Mouse (Mus musculus) lung, postnatal 0 days (tissue): ENCODE measurements around the gene Jpt2. TPM values are rescaled to one million over a fixed set of nuclear protein-coding genes. Genes with fewer than 3 reads are reported as not detected.
A peak's percentile ranks its signal among the peaks of the same experiment; 100 is the strongest.
"Not testable (repeated sequence)": the region's sequence is repeated elsewhere in the genome, so short reads cannot be mapped to it uniquely, and the experiment has no call there.

ENCODE experiments used
- ATAC-seq: fragments of 200-750 bp; cut with Nextera tagmentation; 2 replicates; pipeline ENCODE4 v1.8.0; 2017; ENCODE audit warnings: moderate library complexity
- DNase-seq: peaks from one replicate; pipeline ENCODE4 v3.0.0-alpha.2; 2016; ENCODE audit warnings: low spot score
- H3K27ac ChIP-seq: fragments of 300-500 bp; sonication (generic); 2 replicates; pipeline ENCODE4 v1.5.1; 2014; ENCODE audit warnings: antibody characterized with exemption, mild to moderate bottlenecking, low read length, mixed read lengths
- H3K27me3 ChIP-seq: fragments of 300-500 bp; sonication (generic); replicated peaks from 2 replicates; pipeline ENCODE4 v1.6.1; 2014; ENCODE audit warnings: low read length, mixed read lengths; ENCODE audit not compliant: insufficient read depth
- H3K36me3 ChIP-seq: fragments of 300-500 bp; sonication (generic); 2 replicates; pipeline ENCODE4 v1.6.1; 2014; ENCODE audit warnings: low read length, mixed read lengths; ENCODE audit not compliant: insufficient read depth
- H3K4me1 ChIP-seq: fragments of 300-500 bp; sonication (generic); 2 replicates; pipeline ENCODE4 v1.6.1; 2014; ENCODE audit warnings: antibody characterized with exemption, low read depth, low read length, mixed read lengths; ENCODE audit not compliant: insufficient read depth
- H3K4me2 ChIP-seq: fragments of 300-500 bp; sonication (generic); replicated peaks from 2 replicates; pipeline ENCODE4 v1.6.1; 2014; ENCODE audit warnings: low read depth, mild to moderate bottlenecking, low read length, moderate library complexity, mixed read lengths
- H3K4me3 ChIP-seq: fragments of 300-500 bp; sonication (generic); 2 replicates; pipeline ENCODE4 v1.5.1; 2014; ENCODE audit warnings: low read depth, low read length
- H3K9ac ChIP-seq: fragments of 300-500 bp; sonication (generic); replicated peaks from 2 replicates; pipeline ENCODE4 v1.6.1; 2014; ENCODE audit warnings: low read depth, mild to moderate bottlenecking
- H3K9me3 ChIP-seq: fragments of 300-500 bp; sonication (generic); 2 replicates; pipeline ENCODE4 v1.6.1; 2016; ENCODE audit warnings: low read length, mixed read lengths
- CTCF ChIP-seq: IDR thresholded peaks from 2 replicates; pipeline ENCODE4 v1.5.1; 2016; ENCODE audit warnings: antibody characterized with exemption, mild to moderate bottlenecking
- EP300 ChIP-seq: IDR thresholded peaks from 2 replicates; pipeline ENCODE4 v1.6.1; 2016; ENCODE audit warnings: antibody characterized with exemption, mild to moderate bottlenecking, control low read depth
- WGBS: fragments of 180-500 bp; shearing (Covaris S2); extraction: QIAGEN DNeasy Blood & Tissue Kit; methylation state at CpG from one replicate; pipeline ENCODE4 v1.1.7; 2014; 5-methylcytosine and 5-hydroxymethylcytosine counted together
- polyA plus RNA-seq: library from polyadenylated mRNA; unstranded; fragments of >200 nt; fragmentation: Nextera tagmentation; extraction: Ambion mirVana; gene quantifications from 2 replicates; pipeline ENCODE4 v1.2.1, GENCODE M21; 2015

Gene Jpt2
- polyA plus RNA-seq, 1 experiment from 2014 or later = 21.9 TPM

GRCm38 (mm10) chr17:24959371-24959770 lies 1.1 kb downstream of the Jpt2 start:
- Histone ChIP-seq H3K27me3 (no peaks in the 10 kb centered on the region), H3K4me3 (peak overlapping the region; percentile 92), H3K36me3 (peaks cover 20% of the 10 kb centered on the region; the same call in 1 of the 2 replicates), H3K27ac (no peak overlapping the region), H3K9ac (peak overlapping the region; percentile 50; the same call in 1 of the 2 replicates), H3K9me3 (no peaks in the 10 kb centered on the region), H3K4me2 (peak overlapping the region; percentile 93), H3K4me1 (peaks cover 4% of the 10 kb centered on the region; the same call in 1 of the 2 replicates)
- TF ChIP-seq CTCF = no peak
- ATAC-seq (no peak), DNase-seq (peak; percentile 25)
- 33% methylated on average over 8 of the region's 8 CpGs for WGBS

- no peak overlapping the region for H3K4me3 ChIP-seq
- 0 out of 2 replicates have a peak, but pooled peaks cover 3% of the 10 kb centered on the region for H3K36me3 ChIP-seq
- ATAC-seq (no peak), DNase-seq (no peak)
- no peak overlapping the region for H3K27ac ChIP-seq
- 81% methylated on average over 2 of the region's 2 CpGs for WGBS
- H3K4me1 ChIP-seq = no peaks in the 10 kb centered on the region
- no peaks in the 10 kb centered on the region for H3K27me3 ChIP-seq
- TF ChIP-seq CTCF (no peak), EP300 (no peak)
- no peaks in the 10 kb centered on the region for H3K9me3 ChIP-seq
- no peak overlapping the region for H3K4me2 ChIP-seq
- no peak overlapping the region for H3K9ac ChIP-seq
Observed at GRCm38 (mm10) chr17:24953291-24953690, 7.2 kb downstream of the Jpt2 start.

- Histone ChIP-seq H3K36me3 (0 out of 2 replicates have a peak, but pooled peaks cover 3% of the 10 kb centered on the region), H3K4me1 (no peaks in the 10 kb centered on the region), H3K4me2 (no peak overlapping the region), H3K4me3 (no peak overlapping the region), H3K9me3 (no peaks in the 10 kb centered on the region), H3K27ac (no peak overlapping the region), H3K9ac (no peak overlapping the region), H3K27me3 (no peaks in the 10 kb centered on the region)
- ATAC-seq (no peak), DNase-seq (no peak)
- WGBS = 76% methylated on average over 2 of the region's 2 CpGs
- no peak for TF ChIP-seq EP300
- no peak for TF ChIP-seq CTCF
Observed at GRCm38 (mm10) chr17:24950671-24951070, 9.8 kb downstream of the Jpt2 start.

- DNase-seq (no peak), ATAC-seq (no peak)
- no peak overlapping the region for H3K4me2 ChIP-seq
- WGBS = 91% methylated on average over 5 of the region's 5 CpGs
- no peak overlapping the region for H3K27ac ChIP-seq
- H3K4me3 ChIP-seq = no peak overlapping the region
- no peaks in the 10 kb centered on the region for H3K27me3 ChIP-seq
- H3K36me3 ChIP-seq = 0 out of 2 replicates have a peak, but pooled peaks cover 3% of the 10 kb centered on the region
- H3K9me3 ChIP-seq = no peaks in the 10 kb centered on the region
- H3K4me1 ChIP-seq = no peaks in the 10 kb centered on the region
- no peak for TF ChIP-seq CTCF
- TF ChIP-seq EP300 = no peak
- H3K9ac ChIP-seq = no peak overlapping the region; the same call in 1 of the 2 replicates
Observed at GRCm38 (mm10) chr17:24948204-24948603, 12.3 kb downstream of the Jpt2 start.

GRCm38 (mm10) chr17:24943589-24943988 lies 16.9 kb downstream of the Jpt2 start:
- not testable (repeated sequence) for H3K4me2 ChIP-seq, DNase-seq, H3K27me3 ChIP-seq, H3K9me3 ChIP-seq, H3K27ac ChIP-seq, H3K36me3 ChIP-seq, ATAC-seq, H3K4me3 ChIP-seq, H3K9ac ChIP-seq, H3K4me1 ChIP-seq
- 82% methylated on average over 1 of the region's 1 CpGs for WGBS

- no peak overlapping the region for H3K4me3 ChIP-seq
- H3K4me2 ChIP-seq = no peak overlapping the region
- DNase-seq = no peak
- TF ChIP-seq EP300 (no peak), CTCF (no peak)
- H3K27me3 ChIP-seq = no peaks in the 10 kb centered on the region
- H3K27ac ChIP-seq = no peak overlapping the region
- 90% methylated on average over 7 of the region's 7 CpGs for WGBS
- no peak for ATAC-seq
- H3K36me3 ChIP-seq = 0 out of 2 replicates have a peak, but pooled peaks cover 3% of the 10 kb centered on the region
- H3K9me3 ChIP-seq = no peaks in the 10 kb centered on the region
- no peaks in the 10 kb centered on the region for H3K4me1 ChIP-seq
- H3K9ac ChIP-seq = no peak overlapping the region
Observed at GRCm38 (mm10) chr17:24943036-24943435, 17.5 kb downstream of the Jpt2 start.

- not testable (repeated sequence) for H3K4me1 ChIP-seq, H3K36me3 ChIP-seq, H3K4me2 ChIP-seq, H3K9me3 ChIP-seq, H3K27me3 ChIP-seq, H3K9ac ChIP-seq, H3K4me3 ChIP-seq, H3K27ac ChIP-seq, DNase-seq
- peak; percentile 57; the same call in 1 of the 2 replicates for ATAC-seq
- WGBS = 2% methylated on average over 2 of the region's 2 CpGs
- peak; percentile 74 for TF ChIP-seq CTCF
Observed at GRCm38 (mm10) chr17:24942453-24942852, 18.0 kb downstream of the Jpt2 start.
